Mouse (Mus musculus): ENCODE measurements around the gene Selenop.

Selenop gene

GRCm38 (mm10) chr15:3270646-3271077 lies 2.3 kb downstream of the Selenop start:
- DNase-seq (ENCODE audit: low spot score in 2 of 2): peak; percentile 48 to 63

GRCm38 (mm10) chr15:3271216-3271615 lies 2.9 kb downstream of the Selenop start:
- peak in 1 of 2 experiments; percentile 16 for DNase-seq (ENCODE audit: low spot score in 2 of 2)

- DNase-seq (ENCODE audit: low spot score in 2 of 2): no peak
Observed at GRCm38 (mm10) chr15:3273191-3273590, 4.8 kb downstream of the Selenop start.

GRCm38 (mm10) chr15:3277391-3277790 lies 9.0 kb downstream of the Selenop start:
- no peak for DNase-seq (ENCODE audit: low spot score in 2 of 2)

- DNase-seq (ENCODE audit: low spot score in 2 of 2): no peak
Observed at GRCm38 (mm10) chr15:3279242-3279641, 10.9 kb downstream of the Selenop start.

- no peak for DNase-seq (ENCODE audit: low spot score in 2 of 2)
Observed at GRCm38 (mm10) chr15:3281216-3281615, 12.9 kb downstream of the Selenop start.

GRCm38 (mm10) chr15:3281737-3282136 lies 13.4 kb downstream of the Selenop start:
- no peak for DNase-seq (ENCODE audit: low spot score in 2 of 2)

GRCm38 (mm10) chr15:3286032-3286431 lies 17.7 kb downstream of the Selenop start:
- no peak for DNase-seq (ENCODE audit: low spot score in 2 of 2)

- no peak for DNase-seq (ENCODE audit: low spot score in 2 of 2)
Observed at GRCm38 (mm10) chr15:3290435-3290834, 22.1 kb downstream of the Selenop start.

GRCm38 (mm10) chr15:3293477-3293876 lies 25.1 kb downstream of the Selenop start:
- no peak for DNase-seq (ENCODE audit: low spot score in 2 of 2)

GRCm38 (mm10) chr15:3295986-3296385 lies 27.6 kb downstream of the Selenop start:
- no peak for DNase-seq (ENCODE audit: low spot score in 2 of 2)

- no peak for DNase-seq (ENCODE audit: low spot score in 2 of 2)
Observed at GRCm38 (mm10) chr15:3297615-3298014, 29.3 kb downstream of the Selenop start.

GRCm38 (mm10) chr15:3300361-3301100 lies 32.2 kb downstream of the Selenop start:
- no peak for DNase-seq (ENCODE audit: low spot score in 2 of 2)

GRCm38 (mm10) chr15:3303426-3303825 lies 35.1 kb downstream of the Selenop start, which contains the start of gene Ccdc152:
Gene Ccdc152, minus strand, starts transcription at chr15:3303526.
- no peak for DNase-seq (ENCODE audit: low spot score in 2 of 2)

- DNase-seq (ENCODE audit: low spot score in 2 of 2): no peak
Observed at GRCm38 (mm10) chr15:3309856-3310255, 41.5 kb downstream of the Selenop start.

- no peak for DNase-seq (ENCODE audit: low spot score in 2 of 2)
Observed at GRCm38 (mm10) chr15:3312937-3313336, 44.6 kb downstream of the Selenop start.

- no peak for DNase-seq (ENCODE audit: low spot score in 2 of 2)
Observed at GRCm38 (mm10) chr15:3316617-3317016, 48.3 kb downstream of the Selenop start.

GRCm38 (mm10) chr15:3319929-3320328 lies 51.6 kb downstream of the Selenop start:
- DNase-seq (ENCODE audit: low spot score in 2 of 2): no peak

- DNase-seq (ENCODE audit: low spot score in 2 of 2): no peak
Observed at GRCm38 (mm10) chr15:3323041-3323440, 54.7 kb downstream of the Selenop start.

All from spleen, postnatal 10 days (tissue).